Mouse (Mus musculus): ENCODE results near the gene Htr1f. TPM values are rescaled to one million over a fixed set of nuclear protein-coding genes. Genes with fewer than 3 reads are reported as not detected.
A peak's percentile ranks its signal among the peaks of the same experiment; 100 is the strongest.
"Not testable (repeated sequence)": the region's sequence is repeated elsewhere in the genome, so short reads cannot be mapped to it uniquely, and the experiment has no call there.

Gene Htr1f
- polyA plus RNA-seq (2015; fragmentation: Nextera tagmentation; extraction: Ambion mirVana): 0.05 and 0.08 TPM in 2 replicates

- Histone ChIP-seq H3K4me3 (replicated peaks) (peak within 1 kb of the TSS; percentile 48), H3K27ac (no peak within 1 kb of the TSS), H3K36me3 (no peaks in the 10 kb centered on the region), H3K4me2 (replicated peaks) (peak within 1 kb of the TSS; percentile 81), H3K27me3 (peaks cover 21% of the 10 kb centered on the region), H3K9me3 (0 out of 2 replicates have a peak, but pooled peaks cover 4% of the 10 kb centered on the region), H3K4me1 (replicated peaks) (peaks cover 9% of the 10 kb centered on the region), H3K9ac (replicated peaks) (peak within 1 kb of the TSS; percentile 56)
- 5% methylated on average over 41 of the region's 41 CpGs for WGBS
- peak; percentile 91 for ATAC-seq
Observed at GRCm38 (mm10) chr16:65105184-65105931, at the start of gene Htr1f. Gene Htr1f, minus strand, starts transcription at chr16:65105854.

- Histone ChIP-seq H3K4me3 (replicated peaks) (no peak overlapping the region), H3K9ac (replicated peaks) (no peak overlapping the region), H3K36me3 (no peaks in the 10 kb centered on the region), H3K27ac (no peak overlapping the region), H3K27me3 (no peaks in the 10 kb centered on the region), H3K4me1 (replicated peaks) (no peaks in the 10 kb centered on the region), H3K4me2 (replicated peaks) (no peak overlapping the region), H3K9me3 (no peaks in the 10 kb centered on the region)
- no peak for ATAC-seq
- WGBS: 86% methylated on average over 2 of the region's 2 CpGs
Observed at GRCm38 (mm10) chr16:65139771-65140170, 34.1 kb upstream of the Htr1f start.

GRCm38 (mm10) chr16:65129391-65129790, 23.7 kb upstream of the Htr1f start:
- 91% methylated on average over 2 of the region's 2 CpGs for WGBS
- Histone ChIP-seq H3K4me2 (replicated peaks) (no peak overlapping the region), H3K4me1 (replicated peaks) (no peaks in the 10 kb centered on the region), H3K36me3 (no peaks in the 10 kb centered on the region), H3K9me3 (no peaks in the 10 kb centered on the region), H3K9ac (replicated peaks) (no peak overlapping the region), H3K27me3 (no peaks in the 10 kb centered on the region), H3K4me3 (replicated peaks) (no peak overlapping the region), H3K27ac (no peak overlapping the region)
- no peak for ATAC-seq

GRCm38 (mm10) chr16:65127846-65128245, 22.2 kb upstream of the Htr1f start:
- Histone ChIP-seq H3K9ac (replicated peaks) (no peak overlapping the region), H3K27ac (no peak overlapping the region), H3K36me3 (no peaks in the 10 kb centered on the region), H3K9me3 (no peaks in the 10 kb centered on the region), H3K27me3 (no peaks in the 10 kb centered on the region), H3K4me2 (replicated peaks) (no peak overlapping the region), H3K4me3 (replicated peaks) (no peak overlapping the region), H3K4me1 (replicated peaks) (no peaks in the 10 kb centered on the region)
- WGBS: 95% methylated on average over 3 of the region's 3 CpGs
- ATAC-seq: no peak

DNA sequence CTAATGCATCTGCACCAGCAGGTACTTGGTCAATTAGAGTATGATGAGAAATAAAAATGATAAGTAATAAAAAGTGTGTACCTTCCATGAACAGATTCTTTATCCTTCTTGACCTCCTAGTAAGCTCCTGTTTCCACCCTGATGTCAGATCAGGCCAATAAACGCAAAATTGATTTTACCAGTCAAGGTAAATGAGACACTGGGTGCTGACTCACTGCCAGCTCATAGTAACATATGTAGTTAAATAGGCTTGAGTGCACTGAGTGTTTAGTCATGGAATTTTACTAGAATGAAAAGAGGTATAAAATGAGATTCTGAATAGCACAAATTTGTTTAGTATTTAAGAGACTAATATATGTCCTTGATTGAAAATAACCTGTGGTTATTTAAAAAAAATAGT, 6.6 kb upstream of the Htr1f start:
- Histone ChIP-seq H3K9me3 (0 out of 2 replicates have a peak, but pooled peaks cover 4% of the 10 kb centered on the region), H3K9ac (replicated peaks) (no peak overlapping the region), H3K27me3 (no peaks in the 10 kb centered on the region), H3K4me3 (replicated peaks) (no peak overlapping the region), H3K36me3 (no peaks in the 10 kb centered on the region), H3K4me1 (replicated peaks) (no peaks in the 10 kb centered on the region), H3K27ac (no peak overlapping the region), H3K4me2 (replicated peaks) (no peak overlapping the region)
- no peak for ATAC-seq
- WGBS: 89% methylated on average over 1 of the region's 1 CpGs

DNA sequence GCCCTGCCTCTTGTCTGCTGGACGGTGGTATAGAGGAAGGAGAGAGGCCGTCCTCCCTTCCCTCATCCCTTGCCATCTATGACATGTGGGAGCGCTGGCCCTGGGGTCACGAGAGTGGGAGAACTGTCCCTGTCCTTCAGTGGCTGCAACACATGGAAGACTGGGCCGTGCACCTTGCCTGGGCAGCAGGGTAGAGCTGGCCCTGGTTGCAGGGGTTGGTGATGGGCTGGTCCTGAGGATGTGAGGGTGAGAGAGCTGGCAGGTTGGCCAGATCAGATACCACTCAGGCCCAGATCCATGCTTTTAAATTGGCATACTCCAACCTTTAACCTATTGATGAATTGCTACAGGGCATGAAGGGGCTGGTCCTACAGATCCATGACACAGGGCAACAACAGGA, 12.1 kb downstream of the Htr1f start:
- Histone ChIP-seq H3K4me3 (replicated peaks) (no peak overlapping the region), H3K9me3 (no peaks in the 10 kb centered on the region), H3K9ac (replicated peaks) (no peak overlapping the region), H3K4me1 (replicated peaks) (no peaks in the 10 kb centered on the region), H3K4me2 (replicated peaks) (no peak overlapping the region), H3K27me3 (no peaks in the 10 kb centered on the region), H3K36me3 (no peaks in the 10 kb centered on the region), H3K27ac (no peak overlapping the region)
- 94% methylated on average over 5 of the region's 5 CpGs for WGBS
- no peak for ATAC-seq

DNA sequence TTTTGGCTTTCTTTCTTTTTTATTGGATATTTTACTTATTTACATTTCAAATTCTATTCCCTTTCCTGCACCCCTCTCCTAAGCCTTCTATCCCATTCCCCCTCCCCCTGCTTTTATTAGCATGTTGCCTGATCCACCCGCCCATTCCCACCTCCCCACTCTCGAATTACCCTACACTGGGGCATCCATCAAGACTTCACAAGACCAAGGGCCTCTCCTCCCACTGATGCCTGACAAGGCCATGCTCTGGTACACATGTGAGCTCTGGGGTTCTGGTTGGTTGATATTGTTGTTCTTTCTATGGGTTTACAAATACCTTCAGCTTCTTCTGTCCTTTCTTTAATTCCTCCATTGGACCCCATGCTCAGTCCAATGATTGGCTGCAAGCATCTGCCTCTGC, 22.2 kb downstream of the Htr1f start:
- no peak overlapping the region for H3K4me3 ChIP-seq (replicated peaks)
- no peaks in the 10 kb centered on the region for H3K9me3 ChIP-seq
- no peak overlapping the region for H3K27ac ChIP-seq
- H3K9ac ChIP-seq (replicated peaks): no peak overlapping the region
- no peaks in the 10 kb centered on the region for H3K4me1 ChIP-seq (replicated peaks)
- H3K36me3 ChIP-seq: no peaks in the 10 kb centered on the region
- 48% methylated on average over 2 of the region's 2 CpGs for WGBS
- no peak for ATAC-seq
- no peaks in the 10 kb centered on the region for H3K27me3 ChIP-seq
- no peak overlapping the region for H3K4me2 ChIP-seq (replicated peaks)

- no peak for ATAC-seq
- Histone ChIP-seq H3K4me2 (replicated peaks) (no peak overlapping the region), H3K9me3 (no peaks in the 10 kb centered on the region), H3K27ac (no peak overlapping the region), H3K27me3 (no peaks in the 10 kb centered on the region), H3K4me1 (replicated peaks) (no peaks in the 10 kb centered on the region), H3K36me3 (no peaks in the 10 kb centered on the region), H3K4me3 (replicated peaks) (no peak overlapping the region), H3K9ac (replicated peaks) (no peak overlapping the region)
- 64% methylated on average over 1 of the region's 1 CpGs for WGBS
Observed at GRCm38 (mm10) chr16:65069867-65070266, 35.8 kb downstream of the Htr1f start.

DNA sequence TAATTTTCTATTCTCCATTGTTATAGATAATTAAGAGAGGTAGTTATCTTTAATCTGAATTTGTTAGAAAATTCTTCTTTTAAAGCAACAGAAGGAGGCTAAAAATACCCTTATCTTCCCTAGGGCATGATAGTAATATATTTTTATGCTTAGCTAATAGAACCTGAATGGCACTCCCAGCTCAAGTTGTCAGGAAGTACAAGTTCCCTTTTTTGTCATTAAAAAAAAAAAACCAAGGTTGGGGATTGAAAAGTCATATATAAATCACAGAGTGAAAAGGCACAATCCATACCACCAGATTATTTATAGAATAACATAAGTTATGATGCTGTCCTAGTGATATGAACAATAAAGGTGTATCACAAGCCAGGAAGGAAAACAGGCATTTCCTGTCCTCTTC, 39.4 kb downstream of the Htr1f start:
- no peak overlapping the region for H3K4me2 ChIP-seq (replicated peaks)

DNA sequence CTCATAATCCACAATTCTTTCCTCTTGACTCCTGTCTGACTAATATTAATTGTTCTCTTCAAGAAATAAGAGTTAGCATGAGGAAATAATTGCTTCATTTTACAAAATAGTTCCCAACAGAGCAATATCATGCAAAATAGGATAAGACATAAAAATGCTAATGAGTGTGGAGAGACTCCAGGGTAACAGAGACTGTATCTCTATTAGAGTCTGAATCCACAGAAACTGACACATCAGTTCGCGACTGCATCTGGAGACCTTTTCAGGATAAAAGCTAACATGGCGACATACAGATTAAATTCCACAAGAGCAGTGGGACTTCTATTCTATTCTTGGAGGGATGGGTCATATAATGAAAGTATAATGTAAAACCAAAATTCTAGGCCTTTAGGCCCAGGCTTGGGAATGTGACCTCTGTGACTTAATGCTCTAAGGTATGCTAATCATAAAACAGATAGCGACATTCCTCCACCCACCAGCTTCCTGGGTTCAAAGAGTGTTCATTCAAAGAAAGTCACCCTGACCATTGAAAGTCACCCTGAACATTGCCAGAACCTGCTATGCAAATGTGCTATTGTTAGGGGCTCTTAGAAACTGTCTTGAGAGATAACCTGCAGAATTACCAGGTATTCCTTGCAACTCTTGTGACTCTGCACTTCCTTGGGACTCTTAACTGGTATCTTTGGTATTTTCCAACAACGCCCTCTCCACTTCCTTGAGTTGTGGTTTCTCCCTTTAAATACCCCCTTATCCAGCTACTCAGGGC, 67.8 kb downstream of the Htr1f start:
- not testable (repeated sequence) for H3K4me2 ChIP-seq (replicated peaks); H3K27me3 ChIP-seq; H3K4me3 ChIP-seq (replicated peaks); H3K36me3 ChIP-seq; ATAC-seq; H3K27ac ChIP-seq; H3K9ac ChIP-seq (replicated peaks); H3K9me3 ChIP-seq; H3K4me1 ChIP-seq (replicated peaks)
- 90% methylated on average over 5 of the region's 5 CpGs for WGBS

More for the DNA sequence above, 39.4 kb downstream of the Htr1f start:
- Histone ChIP-seq H3K27ac (no peak overlapping the region), H3K36me3 (no peaks in the 10 kb centered on the region), H3K4me3 (replicated peaks) (no peak overlapping the region), H3K9ac (replicated peaks) (no peak overlapping the region), H3K4me1 (replicated peaks) (no peaks in the 10 kb centered on the region), H3K27me3 (no peaks in the 10 kb centered on the region), H3K9me3 (no peaks in the 10 kb centered on the region)
- no peak for ATAC-seq

DNA sequence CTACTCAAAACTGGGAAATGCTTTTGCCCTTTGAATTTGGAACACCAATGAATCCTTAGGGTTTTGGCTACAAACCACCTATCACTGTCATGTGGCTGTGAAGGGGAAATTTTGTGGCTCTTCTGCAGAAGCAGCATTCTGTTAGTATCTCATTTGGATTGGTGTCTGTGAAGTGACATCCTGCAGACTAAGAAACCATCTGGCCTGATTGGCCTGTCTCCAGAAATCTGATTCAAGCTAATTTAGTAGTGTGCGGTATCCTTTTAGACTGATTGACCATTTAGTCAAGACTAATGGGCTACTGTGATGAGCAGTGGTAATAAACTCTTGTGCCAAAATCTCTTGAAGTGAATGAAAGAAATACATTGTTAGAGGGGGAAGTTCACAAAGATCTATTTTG, 76.0 kb downstream of the Htr1f start:
- Histone ChIP-seq H3K4me1 (replicated peaks) (no peaks in the 10 kb centered on the region), H3K9ac (replicated peaks) (no peak overlapping the region), H3K9me3 (no peaks in the 10 kb centered on the region), H3K4me3 (replicated peaks) (no peak overlapping the region), H3K27ac (no peak overlapping the region), H3K36me3 (no peaks in the 10 kb centered on the region), H3K4me2 (replicated peaks) (no peak overlapping the region), H3K27me3 (no peaks in the 10 kb centered on the region)
- ATAC-seq: no peak
- WGBS: 78% methylated on average over 1 of the region's 1 CpGs

DNA sequence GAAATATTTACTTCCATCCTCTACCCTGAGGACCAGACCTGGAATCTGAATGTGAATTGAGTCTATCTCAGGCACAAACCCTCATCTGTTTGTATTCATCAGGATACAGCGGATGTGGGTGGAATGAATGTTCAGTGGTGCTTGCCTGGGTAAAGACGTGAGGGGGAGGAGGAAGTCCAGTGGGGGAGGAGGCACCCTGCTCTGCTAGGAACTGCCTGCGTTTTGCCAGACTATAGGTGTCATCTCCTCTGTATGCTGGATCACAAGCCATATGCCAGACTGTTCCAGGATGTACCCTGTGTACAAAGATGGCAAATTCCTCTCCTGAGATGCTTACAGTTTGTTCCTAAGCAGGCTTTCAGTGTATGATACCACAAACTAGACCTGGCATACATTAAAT, 83.3 kb downstream of the Htr1f start:
- Histone ChIP-seq H3K9ac (replicated peaks) (no peak overlapping the region), H3K36me3 (no peaks in the 10 kb centered on the region), H3K9me3 (no peaks in the 10 kb centered on the region), H3K27me3 (no peaks in the 10 kb centered on the region), H3K4me2 (replicated peaks) (no peak overlapping the region), H3K4me1 (replicated peaks) (no peaks in the 10 kb centered on the region), H3K4me3 (replicated peaks) (no peak overlapping the region), H3K27ac (no peak overlapping the region)
- 82% methylated on average over 3 of the region's 3 CpGs for WGBS
- no peak for ATAC-seq
